Mouse (Mus musculus) bone marrow macrophage, adult 2 months (primary cell): ENCODE measurements around the gene Casp7.
A peak's percentile ranks its signal among the peaks of the same experiment; 100 is the strongest.

Experiments
- CTCF ChIP-seq: IDR thresholded peaks from 2 replicates; pipeline ENCODE4 v1.5.1; 2012; ENCODE audit warnings: low read depth, mild to moderate bottlenecking, low read length, moderate library complexity
- POLR2A ChIP-seq: IDR thresholded peaks from 2 replicates; pipeline ENCODE4 v1.6.1; 2012; ENCODE audit warnings: mild to moderate bottlenecking, low read depth, low read length, borderline replicate concordance

DNA sequence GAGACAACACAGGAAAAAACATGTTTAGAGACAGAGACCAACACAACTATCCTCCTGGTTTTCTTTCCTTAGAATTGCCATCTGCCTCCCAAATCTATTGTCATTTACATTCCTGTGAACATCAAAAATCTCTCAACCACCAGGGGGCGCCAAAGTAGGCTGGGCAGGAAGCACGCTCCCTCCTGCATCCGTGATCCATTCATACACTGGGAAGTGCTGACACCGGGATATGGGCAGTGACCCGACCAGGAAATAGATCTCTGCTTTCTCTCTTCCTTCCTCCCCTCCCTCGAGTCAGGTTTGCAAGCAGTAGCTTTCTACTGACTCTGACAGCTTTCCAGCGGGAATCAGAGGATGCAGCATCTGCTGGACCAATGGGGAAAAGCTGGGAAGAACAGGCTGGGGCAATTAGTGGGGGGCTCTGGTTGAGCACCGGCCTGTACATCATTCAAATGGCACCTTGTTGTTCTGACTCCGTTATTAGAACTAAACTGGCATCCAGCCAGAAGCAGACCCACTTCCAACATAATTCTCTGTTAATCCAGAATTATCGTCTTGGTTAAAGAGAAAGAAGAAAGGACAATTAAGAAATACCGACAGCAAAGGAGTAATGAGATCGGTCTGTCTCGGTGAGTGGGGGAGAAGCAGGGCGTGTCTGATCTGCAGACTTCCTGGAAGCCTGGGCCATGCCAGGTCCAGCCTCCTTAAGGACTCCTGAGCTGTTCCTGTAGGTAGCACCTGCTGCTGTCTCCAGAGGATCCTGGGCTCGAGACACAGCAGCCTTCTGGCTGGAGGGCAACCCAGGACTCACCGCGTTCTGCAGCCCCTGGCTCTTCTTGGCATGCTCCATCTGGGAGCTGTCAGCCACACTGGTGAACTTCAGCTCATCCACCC lies 40.2 kb upstream of the Casp7 start:
- TF ChIP-seq CTCF (peak; percentile 77), POLR2A (no peak)
